Comparison of ENCODE assay signal across 24 mouse cellular contexts in genomic region chr1:193965278-193965677, GRCm38 (mm10).
DNase-seq lines count a peak whose midpoint lies in the region; ATAC-seq and TF ChIP-seq lines count a peak whose summit lies in the region.
"Had no signal": no experiment of that assay in that cellular context is flagged by ENCODE, and none has a peak within 500 bp of the region (broad histone marks: within the 10 kb centered on the region; RNA-seq: fewer than 3 reads in every experiment).

No protein-coding gene starts in this region.

- no peaks in the 10 kb centered on the region for H3K36me3 ChIP-seq in kidney, adult 2 months (ENCODE audit: control insufficient read depth, insufficient read depth, low read length)
- no peaks in the 10 kb centered on the region for H3K36me3 ChIP-seq in kidney, postnatal 0 days (ENCODE audit: insufficient read depth, low read length)
- no peaks in the 10 kb centered on the region for H3K36me3 ChIP-seq in kidney, embryonic 14.5 days (ENCODE audit: control insufficient read depth, insufficient read depth, low read length)
- H3K36me3 ChIP-seq in liver, postnatal 0 days (replicated peaks; ENCODE audit: insufficient read depth, low read length) = no peaks in the 10 kb centered on the region
- no peaks in the 10 kb centered on the region for H3K36me3 ChIP-seq in liver, embryonic 12.5 days
- H3K36me3 ChIP-seq: embryonic facial prominence, embryonic 13.5 days; embryonic facial prominence, embryonic 15.5 days; forebrain, embryonic 10.5 days; forebrain, embryonic 12.5 days had no signal

- no peak overlapping the region for H3K27ac ChIP-seq in kidney, adult 2 months (ENCODE audit: insufficient read depth, low read depth, low read length)
- H3K27ac ChIP-seq in kidney, postnatal 0 days = no peak overlapping the region
- no peak overlapping the region for H3K27ac ChIP-seq in kidney, embryonic 14.5 days (ENCODE audit: low read depth, low read length)
- H3K27ac ChIP-seq in liver, postnatal 0 days (ENCODE audit: low read depth) = no peak overlapping the region
- H3K27ac ChIP-seq in liver, embryonic 12.5 days = no peak overlapping the region
- H3K27ac ChIP-seq: embryonic facial prominence, embryonic 13.5 days; embryonic facial prominence, embryonic 15.5 days; forebrain, embryonic 10.5 days; forebrain, embryonic 12.5 days had no signal

- H3K9ac ChIP-seq in kidney, postnatal 0 days (ENCODE audit: low read depth, low read length) = no peak overlapping the region
- H3K9ac ChIP-seq in kidney, embryonic 14.5 days (ENCODE audit: low read depth, low read length) = no peak overlapping the region
- no peak overlapping the region for H3K9ac ChIP-seq in liver, postnatal 0 days (replicated peaks)
- H3K9ac ChIP-seq in liver, embryonic 12.5 days = no peak overlapping the region
- H3K9ac ChIP-seq: embryonic facial prominence, embryonic 13.5 days; embryonic facial prominence, embryonic 15.5 days; forebrain, embryonic 12.5 days had no signal

- no peaks in the 10 kb centered on the region for H3K27me3 ChIP-seq in kidney, adult 2 months (replicated peaks; ENCODE audit: control insufficient read depth, insufficient read depth, low read length)
- no peaks in the 10 kb centered on the region for H3K27me3 ChIP-seq in kidney, postnatal 0 days (ENCODE audit: insufficient read depth, low read length)
- H3K27me3 ChIP-seq in kidney, embryonic 14.5 days (ENCODE audit: control insufficient read depth, insufficient read depth, low read length) = no peaks in the 10 kb centered on the region
- no peaks in the 10 kb centered on the region for H3K27me3 ChIP-seq in liver, postnatal 0 days (ENCODE audit: insufficient read depth, low read length)
- no peaks in the 10 kb centered on the region for H3K27me3 ChIP-seq in liver, embryonic 12.5 days (replicated peaks)
- H3K27me3 ChIP-seq: embryonic facial prominence, embryonic 13.5 days; embryonic facial prominence, embryonic 15.5 days; forebrain, embryonic 12.5 days had no signal

- peak; percentile 40; the same call in 1 of the 2 replicates for ATAC-seq in kidney, postnatal 0 days (replicated peaks; ENCODE audit: low FRiP score, low read depth)
- no peak for ATAC-seq in kidney, embryonic 14.5 days (ENCODE audit: low FRiP score, low TSS enrichment)
- ATAC-seq in liver, postnatal 0 days = peak; percentile 55; the same call in 1 of the 2 replicates
- no peak for ATAC-seq in liver, embryonic 12.5 days
- ATAC-seq: forebrain, embryonic 14.5 days had no signal

- no peak for TF ChIP-seq CTCF in kidney, adult 2 months (conservative IDR thresholded peaks at IDR 0.05; ENCODE audit: insufficient read depth, insufficient read length, low read depth, low read length)
- no peak for TF ChIP-seq CTCF in kidney, postnatal 0 days (IDR thresholded peaks at IDR 0.05; ENCODE audit: low read depth)
- TF ChIP-seq CTCF in liver, postnatal 0 days (IDR thresholded peaks at IDR 0.05; ENCODE audit: low read depth) = no peak

- H3K4me1 ChIP-seq in kidney, adult 2 months (ENCODE audit: control insufficient read depth, insufficient read depth, low read length) = no peaks in the 10 kb centered on the region; the same call in 1 of the 2 replicates
- no peaks in the 10 kb centered on the region for H3K4me1 ChIP-seq in kidney, postnatal 0 days (replicated peaks; ENCODE audit: insufficient read depth, low read length)
- H3K4me1 ChIP-seq in kidney, embryonic 14.5 days (ENCODE audit: control insufficient read depth, insufficient read depth, low read length) = no peaks in the 10 kb centered on the region
- H3K4me1 ChIP-seq in liver, postnatal 0 days (ENCODE audit: insufficient read depth) = no peaks in the 10 kb centered on the region
- H3K4me1 ChIP-seq in liver, embryonic 12.5 days = no peaks in the 10 kb centered on the region
- H3K4me1 ChIP-seq: embryonic facial prominence, embryonic 15.5 days; forebrain, embryonic 12.5 days had no signal

- no peak overlapping the region for H3K4me2 ChIP-seq in kidney, postnatal 0 days (ENCODE audit: low read length)
- H3K4me2 ChIP-seq in kidney, embryonic 14.5 days (replicated peaks; ENCODE audit: low read depth, low read length) = no peak overlapping the region
- no peak overlapping the region for H3K4me2 ChIP-seq in liver, postnatal 0 days (ENCODE audit: low read depth, low read length)
- no peak overlapping the region for H3K4me2 ChIP-seq in liver, embryonic 12.5 days
- H3K4me2 ChIP-seq: embryonic facial prominence, embryonic 13.5 days; embryonic facial prominence, embryonic 15.5 days; forebrain, embryonic 12.5 days had no signal

- H3K9me3 ChIP-seq in kidney, postnatal 0 days (replicated peaks; ENCODE audit: low read length) = no peaks in the 10 kb centered on the region
- no peaks in the 10 kb centered on the region for H3K9me3 ChIP-seq in kidney, embryonic 14.5 days (ENCODE audit: control insufficient read depth, low read length)
- H3K9me3 ChIP-seq in liver, postnatal 0 days (ENCODE audit: low read length) = no peaks in the 10 kb centered on the region
- H3K9me3 ChIP-seq in liver, embryonic 12.5 days (replicated peaks) = no peaks in the 10 kb centered on the region
- H3K9me3 ChIP-seq: embryonic facial prominence, embryonic 13.5 days; embryonic facial prominence, embryonic 15.5 days; forebrain, embryonic 10.5 days; forebrain, embryonic 12.5 days had no signal

- WGBS in kidney, adult 2 months = 55% methylated on average over 1 of the region's 1 CpGs
- WGBS in kidney, postnatal 0 days = 70% methylated on average over 1 of the region's 1 CpGs
- WGBS in kidney, embryonic 14.5 days = 78% methylated on average over 1 of the region's 1 CpGs
- 62% methylated on average over 1 of the region's 1 CpGs for WGBS in liver, postnatal 0 days (ENCODE audit: insufficient replicate concordance)
- 50% methylated on average over 1 of the region's 1 CpGs for WGBS in liver, embryonic 12.5 days (ENCODE audit: insufficient replicate concordance)

- no peak overlapping the region for H3K4me3 ChIP-seq in kidney, adult 2 months (ENCODE audit: insufficient read depth, low read depth, low read length)
- no peak overlapping the region for H3K4me3 ChIP-seq in kidney, postnatal 0 days (replicated peaks; ENCODE audit: low read depth, low read length)
- no peak overlapping the region for H3K4me3 ChIP-seq in kidney, embryonic 14.5 days (ENCODE audit: low read length)
- H3K4me3 ChIP-seq in liver, postnatal 0 days (ENCODE audit: low read depth, low read length) = no peak overlapping the region
- H3K4me3 ChIP-seq in liver, embryonic 12.5 days = no peak overlapping the region
- H3K4me3 ChIP-seq: embryonic facial prominence, embryonic 13.5 days; embryonic facial prominence, embryonic 15.5 days; erythroblast, embryonic 14.5 days; forebrain, embryonic 10.5 days; forebrain, embryonic 12.5 days had no signal

- no peak for TF ChIP-seq POLR2A in kidney, adult 2 months (IDR thresholded peaks at IDR 0.05; ENCODE audit: low read depth, low read length)

- TF ChIP-seq EP300 in liver, postnatal 0 days (IDR thresholded peaks at IDR 0.05; ENCODE audit: low read depth) = no peak

- peak; percentile 2 for DNase-seq in kidney, adult 2 months
- DNase-seq in kidney, postnatal 4 days = no peak
- no peak for DNase-seq in kidney, postnatal 0 days (ENCODE audit: low spot score)
- DNase-seq in liver, postnatal 0 days = no peak
- peak; percentile 6 for DNase-seq in yolk sac, embryonic 10.5 days (ENCODE audit: low spot score)
- no peak for DNase-seq in lung, postnatal 14 days
- DNase-seq: adrenal gland, adult 2 months; adrenal gland, postnatal 10 days; adrenal gland, postnatal 25 days; cerebellum, adult 11 months; cerebellum, adult 18-20 months; cerebellum, adult 8-10 months; cerebellum, adult 9-11 months; cerebellum, postnatal 14 days; cerebellum, postnatal 36 days; embryo, embryonic 11 days had no signal

Comparison
In these comparisons a context has a peak if more than half of its experiments do, and no peak if none do; other contexts are left out.
1. DNase-seq: peak in kidney, adult 2 months (single experiment) and yolk sac, embryonic 10.5 days (single experiment); none in kidney, postnatal 4 days (0 of 2), kidney, postnatal 0 days (single experiment), liver, postnatal 0 days (single experiment) and lung, postnatal 14 days (single experiment).
2. ATAC-seq: peak in kidney, postnatal 0 days (single experiment) and liver, postnatal 0 days (single experiment); none in kidney, embryonic 14.5 days (single experiment) and liver, embryonic 12.5 days (single experiment).